Mouse (Mus musculus) naive thymus-derived CD4-positive, alpha-beta T cell, adult 2 months (primary cell): ENCODE results near the gene Tmem167b.
"Not testable (repeated sequence)": the region's sequence is repeated elsewhere in the genome, so short reads cannot be mapped to it uniquely, and the experiment has no call there.

ENCODE experiments used
- DNase-seq: peaks from one replicate; pipeline ENCODE4 v3.0.0-alpha.2; 2011; ENCODE audit warnings: low read depth

The Tmem167b gene

DNA sequence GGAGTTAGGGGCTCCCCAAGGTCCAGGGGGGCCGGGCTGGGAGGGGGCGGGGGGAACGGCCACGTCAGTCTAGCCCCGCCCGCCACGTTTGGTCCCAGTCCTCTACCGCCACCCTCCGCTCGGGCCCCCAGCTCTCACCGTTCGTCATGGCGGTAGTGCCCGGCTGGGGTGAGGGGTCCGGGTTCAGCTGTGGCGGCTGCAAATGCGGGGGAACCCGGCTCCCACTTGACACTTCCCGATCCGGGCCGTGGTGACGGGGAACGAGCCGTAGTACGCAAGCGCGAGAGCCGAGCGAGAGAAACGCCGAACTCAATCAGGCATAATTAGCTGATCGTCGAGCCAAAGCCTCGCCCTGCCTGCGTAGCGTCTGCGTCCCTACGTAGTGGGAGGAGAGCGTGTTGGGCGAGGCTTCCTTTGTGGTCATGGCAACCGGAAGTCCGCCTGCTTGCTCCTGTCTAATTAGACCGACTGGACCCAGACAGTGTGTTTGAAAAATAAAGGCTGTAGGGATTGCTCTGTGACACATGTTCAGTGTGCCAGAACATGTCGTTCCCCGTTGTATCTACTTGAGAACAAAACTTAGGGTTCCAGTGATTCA is at the start of gene Tmem167b:
Tmem167b (minus strand) TSS at position 334 of the 598 bp plus-strand sequence.
- peak; percentile 98 for DNase-seq

GRCm38 (mm10) chr3:108608906-108609305 is 46.6 kb upstream of the Tmem167b start:
- DNase-seq: no peak

DNA sequence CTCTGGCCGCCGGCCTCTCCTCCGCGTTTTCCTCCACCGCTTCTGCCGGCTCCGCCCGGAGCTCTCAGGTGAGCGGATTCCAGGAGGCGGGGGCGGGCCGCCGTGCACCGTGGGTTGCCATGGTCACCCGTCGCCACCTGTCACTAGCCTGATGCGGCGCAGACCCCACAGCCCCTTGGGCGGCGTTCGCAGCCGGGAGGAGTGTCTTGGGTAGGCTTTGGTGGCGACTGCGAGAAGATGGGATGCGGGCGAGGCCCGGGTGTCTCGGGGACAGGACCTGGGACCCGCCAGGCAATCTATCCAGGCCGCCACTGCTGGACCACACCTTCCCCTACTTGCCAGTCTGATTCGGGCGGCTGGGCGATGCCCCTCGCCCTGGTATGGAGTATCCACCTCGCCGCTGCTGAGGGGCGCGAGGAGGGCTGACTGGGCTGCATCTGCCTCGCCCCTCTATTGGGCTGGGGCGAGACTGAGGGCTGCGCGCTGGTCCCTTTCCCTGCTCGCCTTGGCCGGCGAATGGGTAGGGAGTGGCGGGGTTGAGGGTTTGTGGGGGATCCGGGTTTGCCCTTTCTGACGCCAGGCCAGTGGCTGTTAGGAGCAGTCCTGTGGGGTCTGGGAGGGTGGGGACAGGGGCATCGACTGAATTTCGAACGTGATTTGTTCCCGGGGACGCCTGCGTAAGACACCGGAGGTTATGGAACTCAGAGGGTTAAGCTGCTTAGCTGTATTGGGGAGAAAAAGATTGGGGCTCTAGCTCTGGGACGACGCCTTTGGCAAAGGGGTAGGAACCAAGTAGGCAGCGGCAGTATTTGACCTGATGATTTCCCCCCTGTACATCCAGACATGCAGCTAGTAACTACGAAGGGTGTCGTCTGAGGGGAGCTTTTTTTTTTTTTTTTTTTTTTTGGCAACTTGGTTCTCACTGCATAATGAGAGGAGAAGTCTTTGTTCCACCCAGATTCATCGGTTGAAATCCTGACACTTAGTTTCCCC is 29.6 kb upstream of the Tmem167b start:
- DNase-seq: peak; percentile 23

GRCm38 (mm10) chr3:108590786-108591529 is 28.7 kb upstream of the Tmem167b start, which contains the start of gene Wdr47:
TSS of gene Wdr47 (plus strand) at chr3:108591279.
- peak; percentile 97 for DNase-seq

- DNase-seq: no peak
These were observed 26.2 kb upstream of the Tmem167b start for GRCm38 (mm10) chr3:108588446-108588845.

GRCm38 (mm10) chr3:108584580-108584979 is 22.3 kb upstream of the Tmem167b start:
- DNase-seq: no peak

GRCm38 (mm10) chr3:108574018-108574417 is 11.8 kb upstream of the Tmem167b start:
- DNase-seq: no peak

DNA sequence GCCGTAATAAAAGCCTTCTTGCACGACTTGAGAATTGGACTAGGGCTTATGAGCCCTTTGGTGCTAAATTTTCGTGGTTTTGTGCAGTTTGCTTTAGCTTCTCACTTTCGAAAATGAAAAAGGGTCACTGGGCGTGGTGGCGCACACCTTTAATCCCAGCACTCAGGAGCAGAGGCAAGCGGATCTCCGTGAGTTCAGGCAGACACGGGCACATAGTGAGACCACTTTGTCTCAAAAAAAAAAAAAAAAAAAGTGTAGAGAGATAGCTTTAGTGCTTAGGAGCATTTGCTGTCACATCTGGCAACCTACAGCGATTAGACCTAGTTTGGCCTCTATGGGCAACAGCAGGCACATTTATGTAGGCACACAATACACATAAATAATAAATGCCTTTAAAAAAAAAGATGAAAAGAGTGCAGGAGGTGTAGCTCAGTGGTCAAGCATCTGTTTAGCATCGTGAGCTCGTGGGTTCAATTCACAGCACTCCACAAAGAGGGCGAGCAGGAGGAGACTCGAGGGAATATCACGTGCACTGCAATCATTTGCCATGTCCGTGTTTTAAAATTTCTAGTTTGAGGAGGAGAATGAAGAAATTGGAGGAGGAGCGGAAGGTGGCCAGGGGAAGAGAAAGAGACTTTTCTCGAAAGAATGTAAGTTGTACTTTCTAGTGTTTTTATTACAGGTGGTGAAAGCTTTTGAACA is 10.2 kb upstream of the Tmem167b start:
- no peak for DNase-seq

- DNase-seq: peak; percentile 98
These were observed 9.4 kb upstream of the Tmem167b start, which contains the start of gene Taf13 for GRCm38 (mm10) chr3:108571443-108572294. TSS of gene Taf13 (plus strand) at chr3:108571698.

GRCm38 (mm10) chr3:108570813-108571212 is 8.5 kb upstream of the Tmem167b start:
- DNase-seq: no peak

GRCm38 (mm10) chr3:108569636-108570035 is 7.4 kb upstream of the Tmem167b start:
- not testable (repeated sequence) for DNase-seq

DNA sequence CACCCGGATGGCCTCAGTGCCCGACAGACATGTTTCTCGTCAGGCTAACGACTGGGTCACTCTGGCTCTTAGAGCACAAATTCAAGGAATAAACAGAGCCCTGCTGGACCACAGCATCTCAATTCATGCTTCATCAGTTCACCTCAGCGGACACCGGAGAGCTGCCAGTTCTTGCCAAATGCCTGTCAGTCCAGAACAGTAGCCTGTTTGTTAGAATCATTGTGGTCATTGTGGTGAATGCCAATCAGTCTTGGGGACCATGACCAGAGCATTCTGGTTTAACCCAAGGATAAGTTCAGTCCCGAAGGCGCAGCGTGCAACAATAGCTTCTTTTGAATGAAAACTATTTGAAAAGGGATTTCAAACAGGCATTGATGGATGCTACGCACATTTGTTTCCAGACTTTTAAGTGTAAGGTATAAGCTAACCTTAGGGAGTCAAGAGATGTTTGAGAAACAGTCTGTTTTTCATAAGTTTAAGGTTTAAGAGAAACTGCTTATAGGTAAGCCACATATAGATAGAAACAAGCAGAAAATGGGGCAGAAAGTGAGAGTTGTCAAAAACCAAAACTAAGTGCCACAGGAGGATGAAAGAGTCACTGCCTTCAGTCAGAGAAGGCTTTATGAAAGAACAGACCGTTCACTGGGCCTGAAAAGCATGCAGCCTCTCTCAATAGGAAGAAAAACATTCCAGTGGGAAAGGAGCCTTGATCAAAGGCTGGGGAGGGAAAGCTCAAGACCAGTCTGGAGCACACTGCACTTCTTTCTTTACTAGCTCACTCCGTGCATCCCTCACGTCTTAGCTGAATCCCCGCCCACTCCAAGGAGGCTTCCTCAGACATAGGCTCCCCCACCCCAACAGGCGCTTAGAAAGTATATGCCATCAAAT is 6.0 kb upstream of the Tmem167b start:
- no peak for DNase-seq

DNA sequence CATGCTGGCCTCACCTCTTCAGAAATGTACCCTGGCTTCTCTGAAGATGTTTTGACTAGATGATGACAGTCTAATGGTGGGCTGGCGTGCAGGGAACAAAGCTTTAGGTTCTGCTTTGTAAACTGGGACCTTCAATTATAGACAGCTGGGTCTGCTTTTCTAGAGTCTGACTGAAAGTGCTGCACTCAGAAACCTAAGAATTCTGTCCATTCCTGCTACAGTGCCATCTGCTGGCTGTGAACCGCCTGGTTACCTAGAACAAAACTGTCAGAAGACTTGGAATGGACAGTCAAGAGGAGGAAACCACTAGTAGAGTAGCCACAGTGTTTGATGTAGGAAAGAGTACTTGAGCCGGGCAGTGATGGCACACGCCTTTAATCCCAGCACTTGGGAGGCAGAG is 1.0 kb upstream of the Tmem167b start:
- peak; percentile 89 for DNase-seq

GRCm38 (mm10) chr3:108562777-108563271 is 558 bp upstream of the Tmem167b start:
- DNase-seq: peak; percentile 79

GRCm38 (mm10) chr3:108557888-108558287 is 4.4 kb downstream of the Tmem167b start:
- DNase-seq: no peak

DNA sequence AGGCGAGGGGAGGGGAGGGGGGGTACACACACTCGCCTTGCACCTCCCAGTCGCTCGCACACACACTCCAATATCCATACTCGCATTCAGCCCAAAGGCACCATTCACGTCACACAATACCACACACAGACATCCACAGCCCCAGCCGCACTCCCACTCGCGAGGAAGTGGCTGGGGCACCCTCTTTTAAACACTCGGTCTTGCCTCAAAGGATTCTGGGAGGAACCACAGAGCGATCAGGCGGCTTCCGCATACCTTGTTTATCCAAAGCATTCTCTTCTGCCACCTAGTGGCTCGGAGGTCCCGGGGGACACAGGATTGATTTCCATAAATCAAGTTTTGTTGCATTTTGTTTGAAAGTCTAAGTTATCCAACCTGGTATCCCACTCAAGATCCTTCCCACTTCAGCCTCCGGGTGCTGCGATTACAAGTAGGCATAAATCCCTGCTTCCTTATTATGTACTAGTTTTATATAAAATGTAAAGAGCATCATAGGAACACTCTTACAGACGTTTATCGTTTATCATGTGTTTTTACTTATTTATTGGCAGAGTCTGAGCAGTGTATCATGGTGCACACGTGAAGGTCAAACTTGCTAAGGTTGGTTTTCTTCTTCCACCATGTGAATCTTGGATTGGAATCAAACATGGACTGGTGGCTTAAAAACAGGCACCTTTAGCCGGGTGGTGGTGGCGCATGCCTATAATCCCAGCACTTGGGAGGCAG is 7.5 kb downstream of the Tmem167b start:
- peak; percentile 97 for DNase-seq

DNA sequence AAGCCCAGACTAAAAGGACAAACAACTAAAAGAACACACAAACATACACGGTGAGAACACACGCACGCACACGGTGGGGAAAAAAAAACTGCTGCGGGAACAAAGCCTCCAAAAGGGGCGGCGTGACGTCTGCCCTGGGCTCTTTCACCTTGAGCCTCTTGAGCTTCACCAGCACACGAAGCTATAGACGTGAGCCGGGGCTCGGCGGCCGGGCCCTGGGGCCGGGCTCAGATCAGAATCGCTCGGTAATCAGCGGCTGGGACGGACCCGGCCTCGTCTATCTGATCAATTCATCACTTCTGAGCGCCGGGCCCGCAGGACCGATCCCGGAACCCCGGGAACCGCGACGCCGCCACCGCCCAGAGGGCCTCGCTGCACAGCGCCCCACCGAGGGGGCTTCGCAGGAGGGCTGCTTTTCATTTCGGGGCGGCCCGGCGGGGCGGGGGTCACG is 8.1 kb downstream of the Tmem167b start:
- DNase-seq: peak; percentile 74

DNA sequence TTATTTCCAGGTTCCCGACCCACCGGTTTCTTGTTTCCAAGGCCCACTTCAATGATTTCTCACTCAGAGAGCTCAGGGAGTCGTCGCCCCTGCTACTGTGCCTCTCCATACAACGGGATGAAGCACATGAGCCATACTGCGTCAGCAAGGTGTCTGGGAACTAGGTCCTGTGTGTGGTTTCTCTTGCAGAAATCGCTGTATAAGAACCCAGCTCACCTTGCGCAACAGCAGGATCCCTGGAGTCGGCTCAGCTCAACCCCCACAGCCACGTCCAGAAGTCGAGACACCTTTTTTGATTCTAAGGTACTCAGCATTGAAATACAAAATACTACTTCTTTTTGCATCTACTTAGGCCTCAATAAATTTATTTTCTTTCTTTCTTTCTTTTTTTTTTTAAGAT is 20.0 kb downstream of the Tmem167b start:
- DNase-seq: no peak

DNA sequence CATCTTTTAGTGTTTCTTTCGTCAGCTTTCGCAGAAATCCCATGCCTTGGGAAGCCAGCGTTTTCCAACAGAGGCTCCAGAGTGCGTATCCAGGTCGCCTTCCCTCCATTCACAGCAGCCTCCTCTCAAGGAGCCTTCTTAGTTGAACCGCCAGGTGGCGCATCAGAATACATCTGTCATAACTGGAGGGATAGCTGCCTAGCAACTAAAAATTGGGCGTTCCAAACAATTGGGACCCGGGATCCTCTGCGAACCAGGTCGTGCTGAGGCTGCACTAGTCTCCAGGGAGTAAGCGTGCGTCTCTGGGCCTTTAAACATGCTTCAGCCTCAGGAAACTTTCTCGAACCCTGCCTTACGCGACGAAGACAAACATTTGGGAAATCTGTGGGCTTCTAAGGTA is 25.0 kb downstream of the Tmem167b start:
- DNase-seq: peak; percentile 86
